In genomic region chr1:92180141-92181137, GRCm38 (mm10) we compare ENCODE assay signal across 8 mouse cellular contexts. TPM values are rescaled to one million over a fixed set of nuclear protein-coding genes. Genes with fewer than 3 reads are reported as not detected.
DNase-seq lines count a peak whose midpoint lies in the region; ATAC-seq lines count a peak whose summit lies in the region.

No protein-coding gene starts in this region.

- intact Hi-C loops in gastrocnemius, postnatal 14 days (cut with DNase I; ENCODE audit: low total_unique reads) = no loop called here
- intact Hi-C loops in left cerebral cortex, postnatal 10 days (cut with DNase I) = loop anchor here (5.0 kb wide), 1 partner anchor 197 kb away; no protein-coding TSS in a partner anchor

- DNase-seq in adrenal gland, adult (ENCODE audit: inconsistent age in 2 of 2, low spot score in 1 of 2) = peak; percentile 100
- DNase-seq in embryo, embryonic 10.5 days (ENCODE audit: low spot score) = peak; percentile 100
- peak; percentile 100 for DNase-seq in gastrocnemius, postnatal 14 days
- DNase-seq in left cerebral cortex, postnatal 10 days (ENCODE audit: extremely low spot score in 1 of 2, low spot score in 2 of 2) = peak; percentile 100
- peak; percentile 100 for DNase-seq in right cerebral cortex, postnatal 25 days
- DNase-seq in urinary bladder, postnatal 4 days (ENCODE audit: low spot score in 2 of 2) = peak; percentile 100

- peak; percentile 90 for ATAC-seq in inflammation-experienced regulatory T-cells, adult 6 months
- ATAC-seq in megakaryocyte-erythroid progenitor cell, adult 5-6 weeks (replicated peaks; ENCODE audit: low FRiP score, low TSS enrichment, poor library complexity, severe bottlenecking) = peak; percentile 95

RNA-seq across cellular contexts. Expression of gene Hdac4, which starts 15.1 kb away (rescaled TPM):
- total RNA-seq in gastrocnemius, postnatal 14 days (2021) = 10 to 100 TPM; 38.8 to 40.8 TPM
- polyA plus RNA-seq in inflammation-experienced regulatory T-cells, adult 6 months (2017; shearing (Covaris generic)) = 10 to 100 TPM; 42.9 to 75.8 (median 72.7) TPM
- 10 to 100 TPM; 98.1 to 98.7 TPM for total RNA-seq in left cerebral cortex, postnatal 10 days (2021)
- 20.3 and 23.8 TPM in 2 replicates for total RNA-seq in megakaryocyte-erythroid progenitor cell, adult 5-6 weeks (2014; fragmentation: Nextera tagmentation)
- total RNA-seq in megakaryocyte-erythroid progenitor cell, adult 5-6 weeks (2017) = 6.6 and 12.4 TPM in 2 replicates

Comparison
In these comparisons a context has a peak if more than half of its experiments do, and no peak if none do; other contexts are left out.
1. Peak in every context shown above with its lines: DNase-seq and ATAC-seq.